Mouse (Mus musculus) Patski (cell line): ENCODE results near the gene Zfp871. TPM values are rescaled to one million over a fixed set of nuclear protein-coding genes. Genes with fewer than 3 reads are reported as not detected.

Source experiments
- ATAC-seq: fragments of 100-300 bp; one replicate; pipeline ENCODE4 v1.8.0; 2021
- CTCF ChIA-PET: fragments of 350-600 bp; sonication (Branson Sonifier 250); formaldehyde crosslinking; loops from one replicate; lab custom pipeline; 2022; ENCODE audit warnings: inconsistent platforms; lab: Charles Lee
- POLR2A ChIA-PET: fragments of 350-600 bp; sonication (Branson Sonifier 250); formaldehyde crosslinking; loops from one replicate; lab custom pipeline; 2022; ENCODE audit warnings: antibody characterized with exemption, inconsistent platforms; lab: Charles Lee
- DNase-seq: peaks from one replicate; pipeline ENCODE4 v3.0.0-alpha.2; 2011; ENCODE audit warnings: low read depth, low spot score
- H3K27me3 ChIP-seq: fragments of 371-371 bp; one replicate; pipeline ENCODE4 v1.5.1; 2021
- CTCF ChIP-seq: fragments of 100-300 bp; IDR thresholded peaks from one replicate; pipeline ENCODE4 v1.5.1; 2021
- in situ Hi-C: fragments of 300-500 bp; cut with MboI; formaldehyde crosslinking; loops from 3 replicates; pipeline ENCODE4 v1.11.1; 2018; ENCODE audit warnings: low pct_unique_long_range_greater_than_20kb, mixed read lengths
- polyA plus RNA-seq: library from polyadenylated mRNA; unstranded; gene quantifications from one replicate; pipeline ENCODE4 v1.2.3, GENCODE M21; 2021

Gene Zfp871
- polyA plus RNA-seq, 1 experiment from 2014 or later: 18.3 TPM

DNA sequence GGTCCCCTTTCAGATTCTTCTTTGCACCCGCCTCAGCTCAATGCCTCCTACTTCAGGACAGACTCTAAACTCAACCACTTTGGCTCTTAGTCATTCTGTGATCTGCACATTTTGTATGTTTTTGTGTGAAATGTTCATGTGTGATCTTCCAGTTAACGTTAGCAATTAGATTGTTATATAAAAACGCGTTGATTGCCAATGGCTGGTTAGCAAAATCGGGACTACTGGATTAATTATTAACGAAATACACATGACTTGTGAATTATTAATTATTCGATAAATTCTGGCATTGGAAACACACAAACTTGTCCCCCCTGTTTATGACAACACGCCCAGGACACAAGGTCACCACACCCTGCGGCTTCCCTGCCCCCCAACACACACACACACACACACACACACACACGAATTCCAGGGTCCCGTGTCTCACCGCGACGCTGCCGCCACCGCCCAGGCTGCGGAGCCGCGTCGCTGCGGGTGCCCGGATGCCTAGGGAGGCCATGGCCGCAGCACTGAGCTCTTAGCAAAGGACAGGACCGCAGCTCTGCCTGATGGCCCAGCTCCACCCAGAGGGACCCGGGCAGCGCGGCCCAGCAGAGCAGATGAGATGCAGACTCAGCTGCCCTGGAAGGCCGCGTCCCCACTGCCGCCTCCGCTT lies 522 bp downstream of the Zfp871 start:
- no peak for DNase-seq
- CTCF ChIA-PET: no interaction called here

DNA sequence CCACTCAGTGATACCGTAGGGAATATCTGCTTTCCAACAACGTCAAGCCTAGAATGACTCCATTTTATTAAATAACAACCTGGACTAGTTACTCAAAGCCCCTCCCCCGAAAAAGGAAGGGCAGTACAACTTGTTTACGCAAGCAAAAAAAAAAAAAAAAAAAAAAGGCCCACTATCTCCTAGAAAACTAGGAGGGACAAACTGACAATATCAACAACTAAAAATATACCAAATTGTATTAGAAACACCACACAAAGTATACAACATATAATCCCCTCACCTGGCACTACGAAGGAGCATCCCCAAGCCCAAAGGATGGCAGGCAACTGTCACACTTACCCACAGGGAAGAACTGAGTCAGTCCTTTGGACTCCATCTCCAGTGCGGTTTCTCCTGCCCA lies 1.1 kb downstream of the Zfp871 start:
- no peaks in the 10 kb centered on the region for H3K27me3 ChIP-seq
- no peak for ATAC-seq
- in situ Hi-C loops: no loop called here
- CTCF ChIA-PET: no interaction called here
- POLR2A ChIA-PET: no interaction called here
- DNase-seq: no peak
- TF ChIP-seq CTCF: no peak

More for the DNA sequence above, 522 bp downstream of the Zfp871 start:
- no peak for TF ChIP-seq CTCF
- peak; percentile 70 for ATAC-seq
- H3K27me3 ChIP-seq: no peaks in the 10 kb centered on the region
- POLR2A ChIA-PET: no interaction called here
- in situ Hi-C loops: no loop called here

DNA sequence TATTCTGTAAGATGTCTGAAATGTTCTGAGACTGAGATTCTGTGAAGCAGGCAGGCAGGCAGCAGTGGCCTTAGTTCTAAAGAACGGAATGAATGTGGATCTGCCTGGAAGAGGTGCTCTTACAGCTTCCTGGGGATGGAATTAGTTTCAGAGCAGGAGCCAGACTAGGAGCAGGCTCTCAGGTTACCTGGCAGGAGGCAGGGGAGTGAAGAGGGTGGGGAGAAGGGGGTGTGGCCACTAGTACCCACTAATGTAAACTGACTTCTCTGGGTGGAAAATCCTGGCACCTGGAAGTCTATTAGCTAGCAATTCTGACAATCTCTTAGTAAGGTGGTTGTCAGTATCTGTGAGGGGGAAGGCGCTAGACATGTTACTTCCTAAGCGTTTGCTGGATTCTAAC lies 2.4 kb downstream of the Zfp871 start:
- no peak for DNase-seq
- TF ChIP-seq CTCF: no peak
- in situ Hi-C loops: no loop called here
- ATAC-seq: no peak
- ChIA-PET CTCF (no interaction called here), POLR2A (interaction anchor here (0.6 kb wide), 1 partner anchor 252 kb away, joined by 7 read pairs; no protein-coding TSS in a partner anchor)
- no peaks in the 10 kb centered on the region for H3K27me3 ChIP-seq

- CTCF ChIA-PET: interaction anchor here (0.9 to 1.0 kb wide), 2 partner anchors 9 to 12 kb away, joined by 3 read pairs; no protein-coding TSS in a partner anchor
These were observed 10.5 kb downstream of the Zfp871 start for GRCm38 (mm10) chr17:32777564-32777963.

DNA sequence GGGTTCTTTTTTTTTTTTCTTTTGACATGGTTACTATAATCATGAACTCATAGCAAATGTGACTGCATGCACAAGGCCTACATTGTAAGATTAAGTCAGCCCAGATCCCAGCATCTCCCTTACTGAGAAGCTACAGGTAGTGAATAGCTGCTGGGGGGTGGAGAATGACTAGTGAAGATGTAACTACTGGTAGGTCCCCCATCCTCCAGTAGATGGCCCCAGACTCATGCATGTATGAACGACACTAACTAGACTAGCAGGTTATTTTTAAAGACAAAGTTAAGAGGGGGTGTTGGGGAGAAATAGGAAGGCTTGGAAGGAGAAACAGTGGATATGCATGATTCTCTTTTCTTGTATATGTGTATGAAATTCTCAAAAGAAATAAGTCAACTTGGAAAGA lies 16.9 kb downstream of the Zfp871 start:
- in situ Hi-C loops: no loop called here
- DNase-seq (no peak), ATAC-seq (no peak)
- peak; percentile 40 for TF ChIP-seq CTCF
- no peaks in the 10 kb centered on the region for H3K27me3 ChIP-seq
- POLR2A ChIA-PET: no interaction called here
- CTCF ChIA-PET: interaction anchor here (1.0 to 1.2 kb wide), 2 partner anchors 9 to 14 kb away, joined by 3 to 4 read pairs; no protein-coding TSS in a partner anchor

More at GRCm38 (mm10) chr17:32777564-32777963, 10.5 kb downstream of the Zfp871 start:
- no peak for ATAC-seq
- POLR2A ChIA-PET: no interaction called here
- in situ Hi-C loops: no loop called here
- H3K27me3 ChIP-seq: no peaks in the 10 kb centered on the region
- DNase-seq: no peak
- TF ChIP-seq CTCF: no peak

DNA sequence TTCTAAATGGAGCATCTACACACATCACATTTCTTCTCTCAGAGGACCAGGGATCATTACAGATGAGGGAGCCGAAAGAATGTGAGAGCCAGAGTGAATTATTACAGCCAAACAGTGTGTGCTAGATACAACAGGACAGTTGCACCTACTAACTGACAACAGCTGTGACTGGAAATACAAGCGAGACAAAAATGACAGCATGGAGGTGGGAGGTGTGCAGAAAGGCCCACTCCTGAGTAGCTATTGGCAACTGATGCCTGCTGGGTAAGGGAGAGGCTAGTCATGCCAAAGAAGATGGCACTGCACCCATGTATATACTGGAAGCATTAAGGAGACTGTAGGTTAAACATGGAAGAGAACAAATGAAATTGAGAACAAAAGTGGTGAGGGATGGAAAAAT lies 21.7 kb downstream of the Zfp871 start:
- no peaks in the 10 kb centered on the region for H3K27me3 ChIP-seq
- in situ Hi-C loops: no loop called here
- no peak for ATAC-seq
- CTCF ChIA-PET: interaction anchor here (1.0 kb wide), 1 partner anchor 11 kb away, joined by 3 read pairs; no protein-coding TSS in a partner anchor
- POLR2A ChIA-PET: no interaction called here
- no peak for DNase-seq
- no peak for TF ChIP-seq CTCF

- CTCF ChIA-PET: no interaction called here
- POLR2A ChIA-PET: no interaction called here
- in situ Hi-C loops: no loop called here
- no peak for TF ChIP-seq CTCF
- ATAC-seq: no peak
- DNase-seq: no peak
- H3K27me3 ChIP-seq: peaks cover 4% of the 10 kb centered on the region
These were observed 30.8 kb downstream of the Zfp871 start for GRCm38 (mm10) chr17:32757331-32757730.

DNA sequence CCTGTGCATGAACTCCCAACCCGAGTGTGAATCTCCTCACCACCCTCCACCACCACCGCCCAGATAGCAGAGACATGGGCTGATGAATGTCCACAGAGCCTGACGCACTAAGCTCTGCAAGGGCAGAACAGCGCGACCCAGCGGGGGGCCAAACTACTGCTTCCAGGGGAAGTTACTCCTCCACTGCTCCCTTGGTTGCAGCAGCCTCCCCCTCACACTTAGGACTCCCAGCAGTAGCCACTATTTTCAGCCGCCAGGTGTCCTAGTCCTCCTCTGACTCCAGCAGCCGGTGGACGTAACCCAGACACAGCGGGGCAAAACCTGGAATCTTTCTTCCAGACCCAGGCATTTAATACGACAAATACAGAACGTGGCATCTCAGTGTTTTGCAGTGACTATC lies 34.5 kb downstream of the Zfp871 start:
- in situ Hi-C loops: no loop called here
- POLR2A ChIA-PET: no interaction called here
- TF ChIP-seq CTCF: peak; percentile 31
- peaks cover 26% of the 10 kb centered on the region for H3K27me3 ChIP-seq
- no peak for DNase-seq
- ATAC-seq: no peak
- CTCF ChIA-PET: no interaction called here

DNA sequence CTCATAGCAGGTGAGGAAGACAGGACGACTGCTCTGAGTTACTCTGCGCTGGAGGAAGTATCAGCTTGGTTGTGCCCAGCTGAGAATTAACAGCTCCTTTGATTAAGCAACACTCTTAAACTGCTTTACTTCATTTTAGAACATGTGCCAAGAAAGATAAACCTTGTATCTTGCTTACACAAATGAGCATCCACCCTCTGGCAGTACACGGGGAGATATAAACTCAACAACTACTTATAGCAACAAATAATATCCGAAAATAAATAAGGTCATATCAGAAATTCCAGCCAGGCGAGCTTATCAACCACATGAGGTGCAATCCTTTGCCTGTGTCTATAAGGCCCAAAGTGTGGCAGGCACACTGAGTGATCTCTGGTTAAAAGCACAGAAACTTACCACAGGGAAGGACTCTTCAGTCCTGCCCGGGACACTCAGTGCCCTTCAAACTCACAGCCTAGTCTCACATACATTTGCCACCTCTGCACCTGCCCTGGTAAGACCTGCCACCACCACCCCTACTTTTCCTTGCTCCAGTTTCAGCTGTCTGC lies 35.2 kb downstream of the Zfp871 start:
- ATAC-seq: no peak
- in situ Hi-C loops: no loop called here
- H3K27me3 ChIP-seq: peaks cover 33% of the 10 kb centered on the region
- no peak for DNase-seq
- no peak for TF ChIP-seq CTCF
- ChIA-PET CTCF (no interaction called here), POLR2A (no interaction called here)

- in situ Hi-C loops: no loop called here
These were observed 37.5 kb downstream of the Zfp871 start for GRCm38 (mm10) chr17:32750611-32751010.

GRCm38 (mm10) chr17:32741057-32741456 lies 47.0 kb downstream of the Zfp871 start:
- TF ChIP-seq CTCF: no peak
- in situ Hi-C loops: no loop called here
- CTCF ChIA-PET: no interaction called here
- peaks cover 16% of the 10 kb centered on the region for H3K27me3 ChIP-seq
- DNase-seq: no peak
- POLR2A ChIA-PET: no interaction called here
- no peak for ATAC-seq

More at GRCm38 (mm10) chr17:32750611-32751010, 37.5 kb downstream of the Zfp871 start:
- no peak for ATAC-seq
- DNase-seq: no peak
- H3K27me3 ChIP-seq: peaks cover 43% of the 10 kb centered on the region
- ChIA-PET CTCF (no interaction called here), POLR2A (no interaction called here)
- no peak for TF ChIP-seq CTCF
